ENCODE assay signal across 11 mouse cellular contexts in genomic region chr6:15257893-15258292, GRCm38 (mm10).
DNase-seq lines count a peak whose midpoint lies in the region; ATAC-seq and TF ChIP-seq lines count a peak whose summit lies in the region.
"Had no signal": no experiment of that assay in that cellular context is flagged by ENCODE, and none has a peak within 500 bp of the region (broad histone marks: within the 10 kb centered on the region; RNA-seq: fewer than 3 reads in every experiment).

No protein-coding gene starts in this region.

- H3K9ac ChIP-seq in heart, embryonic 14.5 days (ENCODE audit: low read length) = no peak overlapping the region
- H3K9ac ChIP-seq in lung, postnatal 0 days (replicated peaks; ENCODE audit: low read depth) = no peak overlapping the region
- no peak overlapping the region for H3K9ac ChIP-seq in hindbrain, postnatal 0 days (replicated peaks; ENCODE audit: low read length)
- no peak overlapping the region for H3K9ac ChIP-seq in stomach, embryonic 16.5 days (ENCODE audit: low read length)
- H3K9ac ChIP-seq in kidney, embryonic 16.5 days (replicated peaks; ENCODE audit: low read length) = no peak overlapping the region
- H3K9ac ChIP-seq: liver, embryonic 14.5 days had no signal

- DNase-seq in heart, embryonic 10.5 days (ENCODE audit: low spot score) = no peak
- DNase-seq in lung, postnatal 0 days (ENCODE audit: low spot score) = no peak
- no peak for DNase-seq in lung, adult 18-20 months
- DNase-seq in hindbrain, postnatal 0 days (ENCODE audit: low spot score) = no peak
- DNase-seq: cerebellum, adult 9-11 months; right cerebral cortex, postnatal 14 days had no signal

- 66% methylated on average over 6 of the region's 6 CpGs for WGBS in heart, embryonic 14.5 days
- 58% methylated on average over 6 of the region's 6 CpGs for WGBS in heart, embryonic 10.5 days
- 39% methylated on average over 6 of the region's 6 CpGs for WGBS in lung, postnatal 0 days
- WGBS in hindbrain, postnatal 0 days = 33% methylated on average over 6 of the region's 6 CpGs
- WGBS in stomach, embryonic 16.5 days = 29% methylated on average over 6 of the region's 6 CpGs
- WGBS in kidney, embryonic 16.5 days = 51% methylated on average over 6 of the region's 6 CpGs

- no peak for TF ChIP-seq EP300 in lung, postnatal 0 days (IDR thresholded peaks at IDR 0.05)

- no peak for TF ChIP-seq CTCF in lung, postnatal 0 days (IDR thresholded peaks at IDR 0.05)
- no peak for TF ChIP-seq CTCF in hindbrain, postnatal 0 days (IDR thresholded peaks at IDR 0.05; ENCODE audit: low read depth)

- H3K4me3 ChIP-seq in heart, embryonic 14.5 days (ENCODE audit: control insufficient read depth in 1 of 2, insufficient read depth in 1 of 2, low read depth in 1 of 2, low read length in 2 of 2) = no peak overlapping the region
- H3K4me3 ChIP-seq in heart, embryonic 10.5 days = no peak overlapping the region
- H3K4me3 ChIP-seq in lung, postnatal 0 days (ENCODE audit: low read depth, low read length) = no peak overlapping the region
- H3K4me3 ChIP-seq in hindbrain, postnatal 0 days (ENCODE audit: low read length) = no peak overlapping the region
- no peak overlapping the region for H3K4me3 ChIP-seq in stomach, embryonic 16.5 days (replicated peaks; ENCODE audit: low read length)
- H3K4me3 ChIP-seq in kidney, embryonic 16.5 days (ENCODE audit: low read length) = no peak overlapping the region

- peak overlapping the region; percentile 47 for H3K4me2 ChIP-seq in heart, embryonic 14.5 days (ENCODE audit: low read length)
- peak overlapping the region; percentile 37; the same call in 1 of the 2 replicates for H3K4me2 ChIP-seq in lung, postnatal 0 days (replicated peaks; ENCODE audit: low read depth, low read length)
- H3K4me2 ChIP-seq in hindbrain, postnatal 0 days (ENCODE audit: low read depth, low read length) = peak overlapping the region; percentile 40; the same call in 1 of the 2 replicates
- H3K4me2 ChIP-seq in stomach, embryonic 16.5 days (ENCODE audit: low read depth, low read length) = peak overlapping the region; percentile 42; the same call in 1 of the 2 replicates
- H3K4me2 ChIP-seq in kidney, embryonic 16.5 days (replicated peaks; ENCODE audit: low read depth, low read length) = no peak overlapping the region

- no peak for ATAC-seq in heart, embryonic 14.5 days (ENCODE audit: insufficient number of reproducible peaks, insufficient read depth, low FRiP score, low read depth)
- no peak for ATAC-seq in lung, postnatal 0 days
- ATAC-seq in hindbrain, postnatal 0 days = no peak
- no peak for ATAC-seq in stomach, embryonic 16.5 days (ENCODE audit: insufficient read depth, low FRiP score)
- ATAC-seq in frontal cortex, adult (ENCODE audit: low TSS enrichment) = no peak
- ATAC-seq in kidney, embryonic 16.5 days (ENCODE audit: low FRiP score, low TSS enrichment) = no peak

- H3K36me3 ChIP-seq in heart, embryonic 14.5 days (ENCODE audit: control insufficient read depth, insufficient read depth, low read length) = no peaks in the 10 kb centered on the region
- H3K36me3 ChIP-seq in heart, embryonic 10.5 days = no peaks in the 10 kb centered on the region
- no peaks in the 10 kb centered on the region for H3K36me3 ChIP-seq in lung, postnatal 0 days (ENCODE audit: insufficient read depth, low read length)
- no peaks in the 10 kb centered on the region for H3K36me3 ChIP-seq in hindbrain, postnatal 0 days (ENCODE audit: insufficient read depth, low read length)
- no peaks in the 10 kb centered on the region for H3K36me3 ChIP-seq in stomach, embryonic 16.5 days (ENCODE audit: control insufficient read depth, insufficient read depth, low read length)
- no peaks in the 10 kb centered on the region for H3K36me3 ChIP-seq in kidney, embryonic 16.5 days (ENCODE audit: insufficient read depth, low read length)

- H3K27me3 ChIP-seq in heart, embryonic 14.5 days (ENCODE audit: control insufficient read depth, insufficient read depth, low read length) = no peaks in the 10 kb centered on the region
- H3K27me3 ChIP-seq in heart, embryonic 10.5 days (ENCODE audit: insufficient read depth, poor library complexity, severe bottlenecking) = no peaks in the 10 kb centered on the region
- H3K27me3 ChIP-seq in lung, postnatal 0 days (replicated peaks; ENCODE audit: insufficient read depth, low read length) = no peaks in the 10 kb centered on the region
- no peaks in the 10 kb centered on the region for H3K27me3 ChIP-seq in hindbrain, postnatal 0 days (ENCODE audit: insufficient read depth, low read length)
- H3K27me3 ChIP-seq in stomach, embryonic 16.5 days (ENCODE audit: control insufficient read depth, insufficient read depth, low read length) = no peaks in the 10 kb centered on the region
- H3K27me3 ChIP-seq in kidney, embryonic 16.5 days (ENCODE audit: insufficient read depth, low read length) = no peaks in the 10 kb centered on the region

- no peak overlapping the region for H3K27ac ChIP-seq in heart, embryonic 14.5 days (replicated peaks in 1 of 2; ENCODE audit: control insufficient read depth in 1 of 2, insufficient read depth in 1 of 2, low read depth in 2 of 2, low read length in 2 of 2)
- H3K27ac ChIP-seq in heart, embryonic 10.5 days = no peak overlapping the region
- no peak overlapping the region for H3K27ac ChIP-seq in lung, postnatal 0 days (ENCODE audit: low read length)
- H3K27ac ChIP-seq in hindbrain, postnatal 0 days = no peak overlapping the region
- H3K27ac ChIP-seq in stomach, embryonic 16.5 days (ENCODE audit: low read length) = no peak overlapping the region
- no peak overlapping the region for H3K27ac ChIP-seq in kidney, embryonic 16.5 days (ENCODE audit: low read length)
- H3K27ac ChIP-seq: liver, embryonic 14.5 days had no signal

- peaks cover 0 to 5% of the 10 kb centered on the region in 2 experiments; a peak in 1 of 4 replicates for H3K4me1 ChIP-seq in heart, embryonic 14.5 days (ENCODE audit: control insufficient read depth in 2 of 2, insufficient read depth in 2 of 2, low read length in 2 of 2)
- peaks cover 6% of the 10 kb centered on the region; the same call in 1 of the 2 replicates for H3K4me1 ChIP-seq in heart, embryonic 10.5 days
- H3K4me1 ChIP-seq in lung, postnatal 0 days (ENCODE audit: insufficient read depth, low read depth, low read length) = no peaks in the 10 kb centered on the region
- H3K4me1 ChIP-seq in hindbrain, postnatal 0 days (ENCODE audit: insufficient read depth, low read length) = no peaks in the 10 kb centered on the region
- H3K4me1 ChIP-seq in stomach, embryonic 16.5 days (ENCODE audit: control insufficient read depth, insufficient read depth, low read length) = no peaks in the 10 kb centered on the region; the same call in 1 of the 2 replicates
- 0 out of 2 replicates have a peak, but pooled peaks cover 3% of the 10 kb centered on the region for H3K4me1 ChIP-seq in kidney, embryonic 16.5 days (ENCODE audit: insufficient read depth, low read length)

- no peaks in the 10 kb centered on the region for H3K9me3 ChIP-seq in heart, embryonic 14.5 days (ENCODE audit: control insufficient read depth, low read length)
- no peaks in the 10 kb centered on the region for H3K9me3 ChIP-seq in heart, embryonic 10.5 days
- no peaks in the 10 kb centered on the region for H3K9me3 ChIP-seq in lung, postnatal 0 days (ENCODE audit: low read length)
- no peaks in the 10 kb centered on the region for H3K9me3 ChIP-seq in hindbrain, postnatal 0 days (ENCODE audit: low read length)
- no peaks in the 10 kb centered on the region for H3K9me3 ChIP-seq in stomach, embryonic 16.5 days (replicated peaks; ENCODE audit: control insufficient read depth, low read length)
- no peaks in the 10 kb centered on the region for H3K9me3 ChIP-seq in kidney, embryonic 16.5 days (ENCODE audit: low read length)
